Mouse (Mus musculus): ENCODE data around the gene Cenpp.

Cenpp gene

GRCm38 (mm10) chr13:49652481-49653179 is at the start of gene Cenpp, which contains the start of gene Nol8:
Gene Cenpp, minus strand, starts transcription at chr13:49652785.
Gene Nol8, plus strand, starts transcription at chr13:49653078.
- peak; percentile 99 for DNase-seq

- no peak for DNase-seq
Observed at GRCm38 (mm10) chr13:49691056-49691455, 38.5 kb upstream of the Cenpp start.

GRCm38 (mm10) chr13:49684266-49684665 is 31.7 kb upstream of the Cenpp start:
- DNase-seq = no peak

DNA sequence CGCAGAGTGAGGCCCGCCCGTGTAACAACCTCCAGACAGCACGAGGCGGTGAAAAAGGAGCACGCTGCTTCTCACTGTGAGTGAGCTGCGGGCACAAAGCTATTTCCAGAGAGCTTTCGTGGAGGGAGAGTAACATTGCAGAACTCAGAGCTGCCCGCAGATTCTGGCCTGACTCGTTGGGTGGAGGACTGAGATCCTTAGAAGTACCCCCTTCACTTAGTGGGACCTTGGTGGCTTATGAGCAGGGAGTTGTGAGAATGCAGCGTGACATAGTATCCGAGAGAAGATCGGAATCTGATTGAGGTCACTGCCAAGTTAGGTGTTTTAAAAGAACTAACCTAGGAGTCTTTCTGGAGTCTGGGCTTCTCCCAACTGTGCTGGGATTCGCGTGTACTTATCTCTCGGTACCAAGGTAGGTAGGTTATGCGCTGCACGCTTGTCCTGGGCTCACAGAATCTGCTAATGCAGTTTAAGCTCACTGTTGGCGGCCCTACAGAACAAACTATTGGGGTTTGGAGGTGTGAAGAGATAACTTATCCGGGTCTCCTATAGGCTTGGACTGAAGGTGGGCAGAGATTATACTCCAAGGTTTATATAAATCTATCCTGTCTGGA is 29.8 kb upstream of the Cenpp start:
- peak; percentile 21 for DNase-seq

DNA sequence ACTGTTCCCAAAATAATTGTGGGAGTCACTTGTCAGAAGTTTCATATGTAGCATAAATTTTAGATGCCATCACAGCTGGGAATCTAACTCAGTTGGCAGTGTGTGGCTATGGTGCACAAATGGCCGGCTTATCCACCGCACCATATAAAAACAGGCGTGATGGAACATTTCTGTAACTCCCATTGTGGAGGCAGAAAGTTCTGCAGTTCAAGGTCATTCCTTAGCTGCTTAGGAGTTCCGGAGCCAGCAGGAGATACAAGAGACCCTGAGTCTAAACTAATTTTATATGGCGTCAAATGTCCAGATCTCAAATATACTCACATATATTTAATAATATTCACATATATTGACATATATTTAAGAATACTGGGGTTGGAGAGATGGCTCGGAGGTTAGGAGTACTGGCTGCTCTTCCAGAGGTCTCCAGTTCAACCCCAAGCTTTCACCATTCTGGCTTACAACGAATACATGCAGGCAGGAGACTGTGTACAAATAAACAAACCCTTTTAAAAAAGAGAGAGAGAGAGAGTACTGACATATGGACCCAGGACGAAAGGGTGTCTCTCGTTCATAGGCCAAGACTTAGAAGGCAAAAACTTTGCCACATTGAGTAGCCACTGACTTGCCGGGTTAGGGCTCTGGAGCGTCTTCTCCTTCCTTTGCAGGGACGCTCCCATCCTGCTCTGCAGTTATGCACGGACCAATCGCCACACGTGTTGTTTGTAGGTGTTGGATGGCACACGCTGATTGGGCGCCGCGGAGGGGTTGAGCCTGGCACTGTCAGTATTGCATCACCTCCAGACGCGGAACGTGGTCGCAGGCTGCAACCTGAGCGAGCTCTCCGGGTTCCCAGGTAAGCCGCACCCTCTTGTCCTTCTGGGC is 29.0 kb upstream of the Cenpp start, which contains the start of gene Iars:
Gene Iars, plus strand, starts transcription at position 750 of the 882 bp plus-strand sequence.
- peak; percentile 99 for DNase-seq

DNA sequence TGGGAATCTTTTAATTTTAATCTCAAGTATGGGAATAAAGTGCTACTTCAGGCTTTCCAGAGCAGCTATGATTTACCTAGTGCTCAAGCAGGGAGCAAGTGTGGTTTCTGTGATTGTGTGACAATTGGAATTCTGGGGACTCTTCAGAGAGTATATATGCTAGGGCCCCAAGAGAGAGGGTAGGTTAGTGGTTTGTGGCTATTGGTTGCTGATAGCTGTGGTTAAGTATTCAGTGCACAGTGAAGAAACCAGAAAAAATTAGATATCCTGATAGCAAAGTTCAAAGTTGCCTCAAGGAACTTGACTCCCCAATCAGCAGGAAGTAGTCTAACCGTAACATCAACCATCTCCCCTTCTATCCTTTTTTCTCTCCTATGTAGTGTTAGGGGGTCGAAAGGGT is 25.2 kb upstream of the Cenpp start:
- DNase-seq = no peak

GRCm38 (mm10) chr13:49653180-49653541 is 576 bp upstream of the Cenpp start:
- no peak for DNase-seq

GRCm38 (mm10) chr13:49651781-49652351 is 719 bp downstream of the Cenpp start:
- no peak for DNase-seq

- peak; percentile 10 for DNase-seq
Observed at GRCm38 (mm10) chr13:49651136-49651535, 1.4 kb downstream of the Cenpp start.

- DNase-seq = no peak
Observed at GRCm38 (mm10) chr13:49646019-49646418, 6.6 kb downstream of the Cenpp start.

GRCm38 (mm10) chr13:49644731-49645529 is 7.7 kb downstream of the Cenpp start:
- peak; percentile 15 for DNase-seq

DNA sequence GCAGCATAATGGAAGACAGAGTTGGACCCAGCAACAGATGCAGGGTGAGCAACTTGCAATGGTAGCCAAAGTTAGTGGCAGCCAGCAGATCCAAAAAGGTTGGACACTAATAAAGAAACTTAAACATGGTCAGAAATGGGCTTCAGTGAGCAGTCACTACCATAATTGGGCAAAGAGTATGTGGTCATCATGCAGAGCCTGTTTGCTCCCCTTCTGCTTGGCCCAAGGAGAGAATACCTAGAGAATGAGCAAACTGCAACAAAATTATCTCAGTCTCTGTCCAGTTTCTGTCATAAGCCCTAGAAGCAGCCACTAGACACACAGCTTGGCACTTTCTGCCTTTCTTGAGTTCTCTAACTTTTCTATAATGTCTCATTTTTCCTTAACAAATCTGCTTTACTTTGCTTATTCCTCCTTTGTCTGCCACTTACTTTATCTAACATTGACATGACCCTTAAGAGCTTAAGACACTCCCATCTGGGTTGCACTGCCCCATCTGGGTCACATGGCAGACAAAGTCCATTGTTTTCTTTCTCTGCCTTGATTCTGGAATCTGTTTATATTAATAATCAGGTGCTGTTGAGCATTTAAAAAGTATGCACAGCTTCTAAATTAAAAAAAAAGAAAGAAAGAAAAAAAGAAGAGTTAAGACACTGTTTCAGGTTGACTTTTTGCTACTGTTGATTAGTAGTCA is 8.8 kb downstream of the Cenpp start:
- DNase-seq = no peak

DNA sequence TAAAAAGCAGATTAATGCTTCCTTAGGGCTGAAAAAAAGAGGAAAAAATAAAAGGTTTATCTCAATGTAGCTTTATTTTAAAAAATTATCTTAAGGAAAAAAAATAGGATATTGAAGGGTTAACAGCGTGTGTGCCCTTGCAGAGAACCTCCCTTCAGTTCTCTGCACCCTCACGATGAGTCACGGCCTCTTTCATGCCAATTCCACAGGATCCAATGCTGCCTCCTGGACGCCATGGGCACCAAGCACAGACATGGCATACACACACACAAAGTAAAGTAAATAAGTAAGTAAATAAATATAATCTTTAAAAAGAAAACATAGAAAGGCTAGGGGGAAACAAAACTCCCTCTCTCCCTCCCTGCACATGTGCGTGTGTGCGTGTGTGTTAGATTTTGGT is 9.9 kb downstream of the Cenpp start:
- DNase-seq = no peak

DNA sequence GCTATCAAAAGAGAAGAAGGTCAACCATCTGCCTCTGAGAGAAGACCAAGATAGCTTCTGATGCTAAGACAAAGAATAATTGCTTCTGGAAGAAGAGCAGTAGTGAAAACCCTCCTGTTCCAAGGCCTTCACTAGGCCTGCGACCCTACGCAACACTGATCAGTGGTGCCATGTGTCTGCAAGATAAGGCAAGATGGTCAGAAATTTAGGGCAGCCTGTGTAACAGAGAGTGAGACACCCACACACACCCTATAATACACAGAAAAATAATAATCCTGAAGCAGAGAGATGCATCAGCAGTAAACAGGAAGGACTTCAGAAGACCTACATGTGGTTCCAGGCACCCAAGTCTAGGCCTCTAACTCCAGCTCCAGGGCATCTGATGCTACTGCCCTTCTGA is 12.6 kb downstream of the Cenpp start:
- DNase-seq = no peak

GRCm38 (mm10) chr13:49629076-49629475 is 23.5 kb downstream of the Cenpp start:
- no peak for DNase-seq

DNA sequence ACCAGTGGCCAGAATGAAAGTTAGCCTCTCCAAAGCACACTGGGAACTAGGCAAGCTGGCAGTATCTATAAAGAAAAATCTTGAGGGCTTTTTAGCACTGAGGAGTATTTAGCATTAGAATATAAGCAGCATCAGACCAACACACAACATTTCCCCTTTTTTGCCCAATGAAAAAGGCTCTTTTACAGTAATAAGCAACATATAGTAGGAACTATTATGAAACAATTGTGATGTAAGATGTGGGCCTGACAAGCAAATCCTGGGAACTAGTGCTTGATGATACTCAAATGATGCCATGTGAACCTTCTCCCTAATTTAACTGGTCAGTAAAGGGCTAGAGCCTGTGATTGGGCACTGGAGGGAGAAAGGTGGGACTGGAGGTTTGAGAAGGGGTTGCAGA is 24.4 kb downstream of the Cenpp start:
- no peak for DNase-seq

DNA sequence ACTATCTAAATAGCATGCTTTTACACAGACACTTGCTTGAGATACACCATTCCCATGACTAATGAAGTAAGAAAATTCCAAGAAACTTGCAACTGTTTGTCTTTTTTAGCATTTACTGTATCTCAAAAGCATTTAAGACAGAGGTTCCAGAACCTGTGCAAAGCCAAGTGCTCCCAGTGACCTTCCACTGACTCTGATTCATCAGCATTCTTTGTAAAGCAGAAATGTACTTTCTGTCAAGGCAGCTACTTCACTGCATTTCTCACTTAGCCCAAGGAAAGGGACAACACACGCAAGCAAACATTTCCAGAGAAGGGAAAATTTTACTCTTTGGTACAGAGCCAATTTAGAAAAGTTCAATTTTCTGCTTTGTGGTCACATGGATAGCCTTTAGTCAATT is 29.4 kb downstream of the Cenpp start:
- DNase-seq = no peak

DNA sequence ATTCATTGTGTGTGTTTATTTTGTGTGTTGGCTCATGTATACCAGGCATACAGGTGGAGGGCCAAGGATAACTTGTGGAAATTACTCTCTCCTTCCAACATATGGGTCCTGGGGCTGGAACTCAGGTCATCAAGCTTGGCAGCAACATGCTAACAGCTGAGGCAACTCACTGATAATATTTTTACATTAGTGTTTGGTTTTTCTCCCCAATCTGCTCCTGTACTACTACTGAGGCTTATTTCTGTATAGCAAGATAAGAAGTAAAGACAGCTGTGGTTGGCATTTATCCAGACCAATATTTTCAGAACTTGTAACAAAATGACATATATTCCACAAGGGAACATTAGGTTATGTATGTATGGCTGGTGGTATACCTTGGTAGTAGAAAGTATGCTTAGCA is 34.2 kb downstream of the Cenpp start:
- DNase-seq = no peak

- DNase-seq = no peak
Observed at GRCm38 (mm10) chr13:49617021-49617420, 35.6 kb downstream of the Cenpp start.

GRCm38 (mm10) chr13:49608589-49609322 is 43.8 kb downstream of the Cenpp start:
- DNase-seq = no peak

GRCm38 (mm10) chr13:49607714-49608113 is 44.9 kb downstream of the Cenpp start, which contains the start of gene Ogn:
Gene Ogn, plus strand, starts transcription at chr13:49608046.
- DNase-seq = no peak

Measured in cerebellum, adult 9-10 months (tissue).